Mouse (Mus musculus) heart, embryonic 14.5 days (tissue): ENCODE results near the gene Bmper. TPM values are rescaled to one million over a fixed set of nuclear protein-coding genes. Genes with fewer than 3 reads are reported as not detected.

Source experiments
- ATAC-seq: fragments of 200-750 bp; cut with Nextera tagmentation; 2 replicates; pipeline ENCODE4 v1.8.0; 2017; ENCODE audit warnings: low read depth, moderate TSS enrichment; ENCODE audit not compliant: insufficient number of reproducible peaks, insufficient read depth, low FRiP score
- H3K27ac ChIP-seq, 2 experiments: fragments of 200-500 bp in 1 of 2; fragments of 300-500 bp in 1 of 2; sonication (generic) in 1 of 2; replicated peaks in 1 of 2; 2 replicates each; pipeline ENCODE4 v1.5.1; 2012 to 2014; ENCODE audit warnings: low read depth in 2 of 2, low read length in 2 of 2, control low read depth in 1 of 2, mild to moderate bottlenecking in 1 of 2, mixed read lengths in 1 of 2; ENCODE audit not compliant: control insufficient read depth in 1 of 2, insufficient read depth in 1 of 2
- H3K27me3 ChIP-seq: fragments of 300-500 bp; sonication (generic); 2 replicates; pipeline ENCODE4 v1.6.1; 2014; ENCODE audit warnings: mild to moderate bottlenecking, low read length, control low read depth; ENCODE audit not compliant: control insufficient read depth, insufficient read depth
- H3K36me3 ChIP-seq: fragments of 300-500 bp; sonication (generic); 2 replicates; pipeline ENCODE4 v1.6.1; 2014; ENCODE audit warnings: mild to moderate bottlenecking, control low read depth, low read length, mixed read lengths; ENCODE audit not compliant: control insufficient read depth, insufficient read depth
- H3K4me1 ChIP-seq, 2 experiments: fragments of 200-500 bp in 1 of 2; fragments of 300-500 bp in 1 of 2; sonication (generic) in 1 of 2; 2 replicates each; pipeline ENCODE4 v1.6.1; 2012 to 2014; ENCODE audit warnings: low read length in 2 of 2, control low read depth in 1 of 2, mixed read lengths in 1 of 2; ENCODE audit not compliant: control insufficient read depth in 2 of 2, insufficient read depth in 2 of 2
- H3K4me2 ChIP-seq: fragments of 300-500 bp; sonication (generic); 2 replicates; pipeline ENCODE4 v1.6.1; 2014; ENCODE audit warnings: mild to moderate bottlenecking, low read length
- H3K4me3 ChIP-seq, 2 experiments: fragments of 200-500 bp in 1 of 2; fragments of 300-500 bp in 1 of 2; sonication (generic) in 1 of 2; 2 replicates each; pipeline ENCODE4 v1.5.1; 2012 to 2014; ENCODE audit warnings: low read length in 2 of 2, mild to moderate bottlenecking in 2 of 2, control low read depth in 1 of 2, low read depth in 1 of 2, moderate library complexity in 1 of 2; ENCODE audit not compliant: control insufficient read depth in 1 of 2, insufficient read depth in 1 of 2
- H3K9ac ChIP-seq: fragments of 300-500 bp; sonication (generic); 2 replicates; pipeline ENCODE4 v1.6.1; 2014; ENCODE audit warnings: mild to moderate bottlenecking, low read length
- H3K9me3 ChIP-seq: fragments of 300-500 bp; sonication (generic); 2 replicates; pipeline ENCODE4 v1.6.1; 2016; ENCODE audit warnings: low read length, control low read depth; ENCODE audit not compliant: control insufficient read depth
- WGBS: fragments of 180-500 bp; shearing (Covaris S2); extraction: QIAGEN DNeasy Blood & Tissue Kit; methylation state at CpG from one replicate; pipeline ENCODE4 v1.1.7; 2014; 5-methylcytosine and 5-hydroxymethylcytosine counted together
- polyA plus RNA-seq: library from polyadenylated mRNA; unstranded; fragments of >200 nt; fragmentation: Nextera tagmentation; extraction: Ambion mirVana; gene quantifications from 2 replicates; pipeline ENCODE4 v1.2.1, GENCODE M21; 2014

Bmper gene
- polyA plus RNA-seq, 1 experiment from 2014 or later = 7.9 TPM

GRCm38 (mm10) chr9:23432631-23433030, 209.8 kb downstream of the Bmper start:
- no peaks in the 10 kb centered on the region for H3K9me3 ChIP-seq
- H3K4me3 ChIP-seq = no peak overlapping the region
- H3K27ac ChIP-seq = no peak overlapping the region
- H3K4me2 ChIP-seq = no peak overlapping the region
- no peak for ATAC-seq
- no peaks in the 10 kb centered on the region for H3K36me3 ChIP-seq
- WGBS = 43% methylated on average over 2 of the region's 2 CpGs
- peaks cover 5 to 11% of the 10 kb centered on the region in 2 experiments for H3K4me1 ChIP-seq
- no peak overlapping the region for H3K9ac ChIP-seq
- no peaks in the 10 kb centered on the region for H3K27me3 ChIP-seq

DNA sequence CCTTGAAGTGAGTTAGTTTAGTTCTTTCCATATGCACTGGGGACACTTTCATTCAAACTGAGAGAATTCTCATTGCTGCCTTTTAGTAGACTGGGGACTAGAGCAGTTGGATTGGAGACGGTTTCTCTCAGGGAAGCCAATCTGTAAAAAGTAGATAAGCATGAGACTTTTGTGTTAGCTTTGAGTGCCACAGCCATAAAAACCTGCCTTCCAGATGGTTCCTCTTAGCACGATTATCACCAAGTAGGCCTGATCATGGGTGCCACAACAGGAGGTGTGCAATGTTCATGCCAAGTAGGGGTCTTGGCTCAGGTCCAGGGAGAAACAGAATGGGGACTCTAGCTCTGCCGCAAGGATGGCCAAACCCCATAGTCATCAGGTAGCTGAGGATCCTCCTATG, 210.4 kb downstream of the Bmper start:
- 60% methylated on average over 3 of the region's 3 CpGs for WGBS
- Histone ChIP-seq H3K36me3 (no peaks in the 10 kb centered on the region), H3K9me3 (no peaks in the 10 kb centered on the region), H3K4me2 (no peak overlapping the region), H3K27ac (no peak overlapping the region), H3K9ac (no peak overlapping the region), H3K27me3 (no peaks in the 10 kb centered on the region), H3K4me3 (no peak overlapping the region), H3K4me1 (peaks cover 5 to 11% of the 10 kb centered on the region in 2 experiments)
- ATAC-seq = no peak

DNA sequence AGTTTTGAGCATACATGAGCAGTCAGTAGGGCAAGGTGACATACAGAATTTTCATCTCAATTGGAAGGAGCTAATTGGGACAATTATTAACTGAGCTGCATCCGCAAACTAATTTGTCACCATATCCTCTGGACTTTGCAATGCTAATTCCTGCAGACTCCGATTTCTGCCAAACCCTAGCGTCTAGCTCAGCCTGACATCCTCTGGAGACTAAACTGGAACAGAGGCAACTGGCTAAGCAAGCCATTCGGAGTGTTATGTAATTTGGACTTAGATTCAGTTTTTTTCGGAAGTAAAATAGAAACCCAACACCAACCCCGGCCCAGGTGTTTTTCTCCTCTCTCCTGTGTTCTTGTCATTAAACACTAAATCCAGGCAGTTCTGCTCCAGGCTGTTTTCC, 213.9 kb downstream of the Bmper start:
- Histone ChIP-seq H3K4me2 (no peak overlapping the region), H3K4me1 (peaks cover 6 to 11% of the 10 kb centered on the region in 2 experiments), H3K27ac (no peak overlapping the region), H3K36me3 (no peaks in the 10 kb centered on the region), H3K27me3 (no peaks in the 10 kb centered on the region), H3K9me3 (no peaks in the 10 kb centered on the region), H3K9ac (no peak overlapping the region), H3K4me3 (no peak overlapping the region)
- no peak for ATAC-seq
- WGBS = 81% methylated on average over 6 of the region's 6 CpGs

DNA sequence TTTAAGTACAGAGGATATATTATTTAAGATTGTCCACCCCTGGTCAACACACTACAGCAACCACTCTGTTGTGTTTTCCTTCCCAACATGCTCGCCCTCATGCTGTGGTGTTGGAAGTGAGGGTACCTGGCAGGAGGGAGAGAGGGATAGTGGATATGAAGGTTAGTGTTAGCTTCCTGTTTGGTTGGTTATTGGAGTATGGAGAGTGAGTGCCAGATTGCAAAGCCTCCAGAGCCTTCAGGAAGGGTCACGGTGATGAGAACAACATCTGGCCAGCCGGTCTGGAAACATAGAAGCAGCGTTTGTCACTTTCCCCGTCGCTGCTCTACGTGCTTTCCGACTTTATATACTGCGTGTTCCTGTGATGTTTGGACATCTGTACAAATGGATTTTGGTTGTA, 215.8 kb downstream of the Bmper start:
- Histone ChIP-seq H3K4me2 (no peak overlapping the region), H3K27ac (no peak overlapping the region), H3K4me1 (peaks cover 0 to 2% of the 10 kb centered on the region in 2 experiments; a peak in 1 of 4 replicates), H3K9ac (no peak overlapping the region), H3K36me3 (no peaks in the 10 kb centered on the region), H3K9me3 (no peaks in the 10 kb centered on the region), H3K4me3 (no peak overlapping the region), H3K27me3 (no peaks in the 10 kb centered on the region)
- no peak for ATAC-seq
- WGBS = 87% methylated on average over 9 of the region's 9 CpGs

DNA sequence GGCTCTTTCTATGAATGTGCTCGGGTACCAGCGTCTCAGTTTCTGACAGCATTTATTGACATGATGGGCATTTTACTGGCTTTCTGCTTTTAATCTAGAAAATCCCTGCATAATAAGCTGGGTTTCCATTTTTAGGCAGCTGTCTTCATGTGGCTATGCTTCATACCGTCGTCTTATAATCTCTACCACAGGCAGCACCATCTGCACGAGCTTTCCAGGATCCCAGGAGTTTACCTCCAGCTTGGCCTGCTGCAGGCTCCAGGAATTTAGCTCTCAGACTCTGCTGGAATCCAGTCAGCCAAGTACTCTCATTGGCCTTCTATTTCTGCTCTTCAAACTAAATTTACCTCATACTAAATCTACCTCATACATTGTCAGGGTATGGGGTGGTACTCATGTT, 219.3 kb downstream of the Bmper start:
- Histone ChIP-seq H3K36me3 (no peaks in the 10 kb centered on the region), H3K27ac (peak overlapping the region in 1 of 2 experiments; percentile 10; a peak in 1 of 4 replicates), H3K4me2 (no peak overlapping the region), H3K4me1 (peaks cover 0 to 2% of the 10 kb centered on the region in 2 experiments; a peak in 1 of 4 replicates), H3K4me3 (no peak overlapping the region), H3K9me3 (no peaks in the 10 kb centered on the region), H3K27me3 (no peaks in the 10 kb centered on the region), H3K9ac (no peak overlapping the region)
- ATAC-seq = no peak
- WGBS = 44% methylated on average over 5 of the region's 5 CpGs

DNA sequence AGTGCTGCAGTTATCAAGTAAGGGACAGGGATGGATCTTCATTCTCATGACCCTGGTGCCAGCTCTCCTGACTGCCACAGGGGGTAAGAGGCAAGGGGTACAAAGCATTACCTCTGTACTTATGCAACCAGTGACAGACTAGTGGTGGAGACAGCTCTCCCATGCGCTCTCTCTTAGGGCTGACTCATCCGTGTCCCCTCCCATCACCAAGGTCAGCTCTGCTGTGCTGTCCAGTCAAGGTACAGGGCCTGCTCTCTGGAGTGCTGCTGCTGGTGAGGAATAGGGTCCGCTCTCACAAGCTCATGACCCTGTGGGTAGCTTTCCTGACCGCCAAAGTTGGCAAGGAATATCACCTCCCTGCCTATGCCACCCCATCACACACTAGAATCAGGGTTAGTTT, 222.1 kb downstream of the Bmper start:
- H3K4me2 ChIP-seq = no peak overlapping the region

DNA sequence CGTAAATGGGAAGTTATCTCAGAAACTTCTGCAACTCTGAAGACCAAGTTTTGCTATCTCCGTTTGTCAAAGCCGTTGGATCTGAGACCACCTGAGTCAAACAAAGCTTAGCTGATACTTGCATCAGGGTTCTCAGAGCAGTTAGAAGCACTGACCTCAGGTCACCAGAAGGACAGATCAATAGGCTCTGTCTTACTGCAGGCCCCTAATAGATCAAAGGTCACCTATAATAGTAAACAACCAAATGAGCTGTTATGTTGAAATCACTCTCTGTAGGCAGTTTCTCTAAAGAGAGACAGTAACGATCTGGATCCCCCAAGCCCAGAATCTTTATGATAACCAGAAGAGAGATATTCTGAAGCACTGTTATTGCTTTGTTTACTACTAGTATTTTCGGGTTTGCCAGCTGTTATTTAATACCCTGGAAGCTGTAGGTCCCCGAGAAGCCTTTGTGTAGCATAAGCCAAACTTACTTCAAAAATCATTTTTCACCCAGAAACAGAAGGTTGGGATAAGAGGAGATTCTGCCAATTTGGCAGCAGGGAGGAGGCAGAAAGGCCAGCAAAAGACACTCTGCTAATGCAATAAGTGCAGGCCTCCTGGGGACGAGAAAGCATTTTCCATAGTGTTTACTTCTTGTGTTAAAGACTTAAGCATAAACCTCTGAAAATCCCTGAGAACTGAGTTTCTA, 224.5 kb downstream of the Bmper start:
- no peaks in the 10 kb centered on the region for H3K9me3 ChIP-seq
- WGBS = 78% methylated on average over 7 of the region's 7 CpGs
- H3K9ac ChIP-seq = no peak overlapping the region
- H3K4me3 ChIP-seq = no peak overlapping the region
- no peak for ATAC-seq
- H3K4me1 ChIP-seq = no peaks in the 10 kb centered on the region
- H3K27me3 ChIP-seq = no peaks in the 10 kb centered on the region
- H3K36me3 ChIP-seq = no peaks in the 10 kb centered on the region
- no peak overlapping the region for H3K27ac ChIP-seq
- no peak overlapping the region for H3K4me2 ChIP-seq

More for the DNA sequence above, 222.1 kb downstream of the Bmper start:
- Histone ChIP-seq H3K4me3 (no peak overlapping the region), H3K27me3 (no peaks in the 10 kb centered on the region), H3K4me1 (no peaks in the 10 kb centered on the region), H3K36me3 (no peaks in the 10 kb centered on the region), H3K27ac (no peak overlapping the region), H3K9ac (no peak overlapping the region), H3K9me3 (no peaks in the 10 kb centered on the region)
- WGBS = 94% methylated on average over 4 of the region's 4 CpGs
- no peak for ATAC-seq

GRCm38 (mm10) chr9:23453309-23453708, 230.4 kb downstream of the Bmper start:
- Histone ChIP-seq H3K4me2 (no peak overlapping the region), H3K36me3 (no peaks in the 10 kb centered on the region), H3K27ac (no peak overlapping the region), H3K9me3 (no peaks in the 10 kb centered on the region), H3K9ac (no peak overlapping the region), H3K4me3 (no peak overlapping the region), H3K4me1 (no peaks in the 10 kb centered on the region), H3K27me3 (no peaks in the 10 kb centered on the region)
- 59% methylated on average over 5 of the region's 5 CpGs for WGBS
- ATAC-seq = no peak
